Mouse (Mus musculus): Measurements from ENCODE around the gene Coq6.

- TF ChIP-seq CTCF (IDR thresholded peaks at IDR 0.05; ENCODE audit: insufficient read depth, low read length) (no peak), POLR2A (IDR thresholded peaks at IDR 0.05; ENCODE audit: borderline replicate concordance, extremely low read depth, low read depth, low read length) (no peak)
These were observed 2.8 kb downstream of the Coq6 start for GRCm38 (mm10) chr12:84364291-84364690.

Data from lung, adult 2 months (tissue).